Mouse (Mus musculus) left cerebral cortex, postnatal 36 days (tissue): Measurements from ENCODE around the gene S100pbp. TPM values are rescaled to one million over a fixed set of nuclear protein-coding genes. Genes with fewer than 3 reads are reported as not detected.

Experiments used
- DNase-seq, 2 experiments: peaks; one replicate each; pipeline ENCODE4 v3.0.0; 2021 to 2022; ENCODE audit warnings: low spot score in 2 of 2, mixed read lengths in 1 of 2
- intact Hi-C: fragments of 180-260 bp; cut with DNase I; formaldehyde crosslinking; loops from one replicate; pipeline ENCODE4 v1.15.1; 2025
- total RNA-seq, 2 experiments: library from RNA; stranded (reverse); gene quantifications; 2 replicates each; pipeline ENCODE4 v1.2.3; 2021

The S100pbp gene
- total RNA-seq, 2 experiments from 2014 or later: 33.9 to 36.0 TPM

- DNase-seq: no peak
- intact Hi-C loops: loop anchor here (5.0 to 10.0 kb wide), 2 partner anchors 51 to 318 kb away; partner anchors contain the start of genes S100pbp and Yars
Observed at GRCm38 (mm10) chr4:129136579-129137391, 52.7 kb downstream of the S100pbp start, which contains the start of gene Fndc5. Fndc5 (plus strand) TSS chr4:129136999.

GRCm38 (mm10) chr4:129136189-129136578 is 53.3 kb downstream of the S100pbp start:
- intact Hi-C loops: loop anchor here (5.0 to 10.0 kb wide), 2 partner anchors 51 to 319 kb away; partner anchors contain the start of genes S100pbp and Yars
- no peak for DNase-seq

- intact Hi-C loops: loop anchor here (5.0 to 10.0 kb wide), 2 partner anchors 52 to 319 kb away; partner anchors contain the start of genes S100pbp and Yars
- DNase-seq: no peak
Observed at GRCm38 (mm10) chr4:129135637-129136036, 53.9 kb downstream of the S100pbp start.

- intact Hi-C loops: loop anchor here (5.0 to 10.0 kb wide), 2 partner anchors 52 to 320 kb away; partner anchors contain the start of genes S100pbp and Yars
- DNase-seq: no peak
Observed at GRCm38 (mm10) chr4:129134799-129135585, 54.5 kb downstream of the S100pbp start.

- intact Hi-C loops: loop anchor here (10.0 kb wide), 1 partner anchor 324 kb away; no protein-coding TSS in a partner anchor
- DNase-seq: no peak
Observed at GRCm38 (mm10) chr4:129130755-129131303, 58.7 kb downstream of the S100pbp start.

- no peak for DNase-seq
- intact Hi-C loops: loop anchor here (10.0 kb wide), 1 partner anchor 325 kb away; no protein-coding TSS in a partner anchor
Observed at GRCm38 (mm10) chr4:129130149-129130548, 59.4 kb downstream of the S100pbp start.

- intact Hi-C loops: no loop called here
- no peak for DNase-seq
Observed at GRCm38 (mm10) chr4:129129387-129129786, 60.1 kb downstream of the S100pbp start.

GRCm38 (mm10) chr4:129128582-129129338 is 60.8 kb downstream of the S100pbp start:
- intact Hi-C loops: no loop called here
- peak; percentile 62 to 66 for DNase-seq

GRCm38 (mm10) chr4:129125736-129126451 is 63.6 kb downstream of the S100pbp start:
- intact Hi-C loops: no loop called here
- no peak for DNase-seq

- DNase-seq: peak in 1 of 2 experiments; percentile 74
Observed at GRCm38 (mm10) chr4:129124652-129125146, 64.8 kb downstream of the S100pbp start.

GRCm38 (mm10) chr4:129122719-129123118 is 66.8 kb downstream of the S100pbp start:
- intact Hi-C loops: no loop called here
- DNase-seq: no peak

More at GRCm38 (mm10) chr4:129124652-129125146, 64.8 kb downstream of the S100pbp start:
- intact Hi-C loops: no loop called here

- intact Hi-C loops: no loop called here
- no peak for DNase-seq
Observed at GRCm38 (mm10) chr4:129122107-129122506, 67.4 kb downstream of the S100pbp start.

GRCm38 (mm10) chr4:129121569-129122086 is 67.9 kb downstream of the S100pbp start, which contains the start of gene Hpca:
Hpca (minus strand) TSS chr4:129122036.
- intact Hi-C loops: no loop called here
- no peak for DNase-seq

- intact Hi-C loops: no loop called here
- DNase-seq: peak; percentile 13 to 76
Observed at GRCm38 (mm10) chr4:129120520-129121445, 68.7 kb downstream of the S100pbp start.

GRCm38 (mm10) chr4:129119708-129120107 is 69.8 kb downstream of the S100pbp start:
- intact Hi-C loops: no loop called here
- DNase-seq: peak in 1 of 2 experiments; percentile 55

GRCm38 (mm10) chr4:129117720-129118510 is 71.6 kb downstream of the S100pbp start:
- no peak for DNase-seq
- intact Hi-C loops: no loop called here
